Mouse (Mus musculus) left cerebral cortex, adult 11 months (tissue): ENCODE results near the gene Ldlrad3.

Source experiments
- DNase-seq: peaks from one replicate; pipeline ENCODE4 v3.0.0; 2022; ENCODE audit warnings: low spot score

Ldlrad3 gene

DNA sequence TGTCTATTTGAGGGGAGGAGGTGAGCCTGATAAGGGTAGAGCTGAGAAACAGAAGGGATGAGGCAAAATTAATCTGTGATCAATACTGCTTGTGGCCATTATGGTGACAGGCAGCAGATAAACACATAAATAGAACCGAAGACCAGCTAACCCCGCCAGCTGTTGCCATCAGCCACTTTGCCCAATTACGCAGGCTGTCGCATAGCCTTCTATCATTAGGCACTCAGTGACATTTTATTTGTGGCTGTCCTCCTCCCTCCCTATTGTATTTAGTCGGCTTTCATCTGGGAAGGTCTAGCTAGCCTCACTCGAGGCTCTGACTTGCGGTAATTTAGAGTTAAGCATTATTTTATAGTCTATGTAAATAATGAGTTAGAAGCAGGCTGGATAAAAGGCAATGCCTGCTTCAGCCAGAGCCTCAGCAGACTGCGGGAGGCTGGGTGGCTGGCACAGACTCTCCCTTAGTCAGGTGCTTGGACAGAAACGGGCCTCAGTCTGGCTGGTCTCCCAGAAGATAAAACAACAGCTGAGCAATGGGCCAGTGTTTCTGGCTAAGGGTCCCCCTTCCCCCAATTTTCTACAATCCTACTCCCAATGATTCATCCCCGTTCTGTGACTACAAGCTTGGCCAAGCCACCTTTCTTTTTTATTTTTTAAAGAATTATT lies 147.8 kb downstream of the Ldlrad3 start:
- peak; percentile 77 for DNase-seq

DNA sequence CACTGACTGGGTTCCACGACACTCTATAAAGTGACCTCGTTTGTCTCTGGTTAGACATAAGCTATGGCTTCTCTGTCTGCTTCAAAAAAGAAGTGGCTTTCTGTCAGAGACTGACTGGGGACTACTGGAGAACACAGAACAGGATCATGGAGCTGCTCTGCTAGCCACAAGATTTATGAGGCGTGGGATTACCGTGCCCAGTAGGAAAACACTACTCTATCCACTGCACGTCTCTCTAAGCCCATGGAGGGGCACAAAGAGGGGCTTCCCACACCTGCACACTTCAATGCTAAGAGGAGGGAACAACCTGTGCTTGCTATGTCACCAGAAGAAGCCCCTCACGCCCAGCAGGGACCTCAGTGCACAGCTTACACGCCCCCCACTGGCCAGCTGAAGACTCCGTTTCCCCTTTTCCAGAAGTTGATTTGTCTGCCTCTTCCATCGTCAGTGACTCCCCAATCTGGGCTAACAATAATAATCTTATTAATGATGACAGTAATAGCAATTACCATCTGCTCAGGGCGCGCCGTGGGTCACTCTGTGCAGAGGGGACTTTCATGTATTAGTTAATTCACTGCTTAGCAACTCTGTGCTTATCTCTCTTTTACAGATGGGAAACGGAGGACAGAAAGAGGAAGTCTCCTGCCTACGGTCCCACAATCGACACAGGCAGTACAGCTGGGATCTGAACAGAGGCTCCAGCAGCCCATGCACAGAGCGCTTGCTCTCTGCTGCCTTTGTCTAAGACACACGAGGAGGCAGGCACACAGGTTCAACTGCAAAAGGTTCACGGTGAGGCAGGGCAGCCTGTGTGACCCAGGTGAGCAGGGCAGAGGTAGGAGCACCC lies 149.3 kb downstream of the Ldlrad3 start:
- no peak for DNase-seq

GRCm38 (mm10) chr2:102034513-102034879 lies 151.7 kb downstream of the Ldlrad3 start:
- DNase-seq, result no peak

GRCm38 (mm10) chr2:102033818-102034512 lies 152.2 kb downstream of the Ldlrad3 start:
- DNase-seq, result no peak

DNA sequence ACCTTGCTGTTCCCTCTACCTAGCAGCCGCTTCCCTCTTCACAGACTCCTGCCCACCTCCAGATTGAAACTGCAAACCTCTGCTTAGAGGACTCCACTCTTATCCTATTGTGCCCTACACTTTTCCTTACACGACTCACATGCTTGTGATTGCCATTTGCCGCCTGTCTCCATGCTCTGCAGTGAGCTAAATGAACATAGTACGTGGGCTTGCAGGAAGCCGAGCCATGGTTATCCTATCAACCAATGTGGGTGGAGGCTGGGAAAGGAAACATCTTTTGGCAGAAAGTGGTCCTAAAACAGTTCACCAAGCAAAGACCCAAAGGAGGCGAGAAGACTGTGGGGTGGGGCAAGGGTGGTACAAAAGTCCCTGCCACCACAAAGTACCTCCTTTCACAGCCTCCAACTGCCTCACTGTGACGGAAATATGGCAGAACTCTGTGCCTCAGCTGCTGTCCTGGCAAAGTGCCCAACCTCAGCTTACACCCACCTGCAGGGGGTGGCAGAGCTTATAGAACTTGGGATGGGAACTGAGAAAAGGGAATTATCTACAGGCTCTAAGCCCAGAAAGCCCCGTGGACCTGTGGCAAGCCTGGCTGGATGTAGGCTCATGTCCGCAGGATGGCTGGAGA lies 153.4 kb downstream of the Ldlrad3 start:
- DNase-seq, result peak; percentile 61

DNA sequence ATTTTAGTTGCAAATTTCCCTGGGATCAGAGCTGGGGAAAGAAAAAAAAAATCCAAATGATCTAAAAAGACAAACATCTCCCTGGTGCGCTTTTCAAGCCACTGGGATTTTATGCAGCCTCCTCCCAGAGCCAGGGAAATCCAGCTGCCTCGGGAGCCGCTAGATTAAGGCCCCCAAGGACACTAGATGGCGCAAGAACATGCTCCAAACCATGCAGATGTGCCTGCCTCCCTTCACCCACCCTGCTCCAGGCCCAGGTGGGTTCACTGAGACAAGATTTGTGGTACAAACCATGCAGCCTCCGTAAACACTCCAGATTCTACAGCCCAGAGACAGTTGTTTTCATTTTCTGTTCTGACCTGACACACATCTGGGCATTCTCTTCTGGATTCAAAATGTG lies 155.5 kb downstream of the Ldlrad3 start:
- peak; percentile 75 for DNase-seq

- DNase-seq, result no peak
These were observed 156.0 kb downstream of the Ldlrad3 start for GRCm38 (mm10) chr2:102030152-102030551.

- no peak for DNase-seq
These were observed 156.5 kb downstream of the Ldlrad3 start for GRCm38 (mm10) chr2:102029682-102030081.

- DNase-seq, result no peak
These were observed 158.9 kb downstream of the Ldlrad3 start for GRCm38 (mm10) chr2:102027265-102027664.

DNA sequence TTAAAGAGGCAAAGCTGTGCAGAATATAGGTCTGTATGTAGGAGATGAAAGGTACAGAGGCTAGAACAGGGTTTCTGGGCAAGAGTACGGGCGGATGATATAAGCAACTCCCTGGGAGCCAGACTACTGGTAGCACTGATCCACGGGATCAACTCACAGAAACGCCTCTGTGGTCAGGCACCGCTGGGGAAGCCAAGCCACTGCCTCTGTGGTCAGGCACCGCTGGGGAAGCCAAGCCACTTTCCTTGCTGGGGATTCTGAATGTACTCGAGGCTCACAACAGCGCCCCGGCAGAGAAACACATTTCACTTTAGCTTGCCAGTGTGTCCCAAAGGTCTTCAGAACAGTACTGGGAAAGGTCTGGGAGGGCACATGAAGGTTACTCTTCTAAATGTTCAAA lies 160.0 kb downstream of the Ldlrad3 start:
- DNase-seq, result no peak

DNA sequence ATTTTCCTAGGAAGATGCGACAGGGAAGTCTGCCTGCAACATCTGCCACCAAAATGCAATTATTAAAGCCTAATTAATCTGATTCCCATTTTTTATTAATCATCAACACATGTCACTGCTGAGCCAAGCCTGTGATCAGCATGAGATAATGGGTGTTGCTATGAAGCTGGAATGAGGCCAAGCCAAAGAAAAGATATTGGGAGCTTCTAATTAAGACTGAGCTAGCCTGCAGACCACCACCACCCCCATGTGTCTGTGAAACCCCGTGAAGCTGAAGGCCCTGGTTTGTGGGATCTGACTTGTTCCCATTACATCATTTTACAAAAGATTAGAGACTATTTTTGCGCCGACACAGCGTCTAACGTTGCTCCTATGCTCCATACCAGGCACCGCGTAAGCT lies 161.7 kb downstream of the Ldlrad3 start:
- DNase-seq, result no peak

DNA sequence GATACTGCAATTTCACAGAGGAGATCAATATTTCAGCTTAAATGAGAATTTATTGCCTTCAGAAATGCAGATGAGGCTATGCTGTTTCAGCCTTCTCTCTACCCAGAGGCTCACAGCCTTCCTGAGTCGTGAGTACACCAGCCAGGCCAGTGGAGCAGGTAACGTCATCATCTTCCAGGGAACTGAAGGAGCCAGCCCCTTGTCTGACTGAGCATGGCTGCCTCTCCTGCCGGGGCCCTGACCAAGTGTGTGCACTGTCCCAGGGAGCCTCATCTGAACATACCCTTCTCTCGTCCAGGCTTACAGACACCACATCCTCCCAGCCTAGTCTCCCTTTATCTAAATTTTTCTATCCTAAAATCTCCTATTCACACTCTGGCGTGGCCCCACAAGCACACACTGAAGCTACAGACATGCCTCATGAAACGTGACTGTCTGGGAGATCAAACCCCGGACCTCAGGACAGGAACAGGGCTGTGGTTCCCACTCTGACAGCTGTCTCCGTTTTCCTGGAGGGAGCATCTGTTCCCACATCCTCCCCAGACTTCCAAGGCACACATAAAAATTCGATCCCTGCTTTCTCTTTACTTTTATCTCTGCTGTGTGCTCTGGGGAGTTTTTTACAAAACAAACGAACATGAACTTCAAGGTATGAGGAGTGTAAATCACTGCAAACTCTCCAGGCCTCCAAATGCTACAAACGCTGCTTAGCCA lies 164.7 kb downstream of the Ldlrad3 start:
- DNase-seq, result no peak

DNA sequence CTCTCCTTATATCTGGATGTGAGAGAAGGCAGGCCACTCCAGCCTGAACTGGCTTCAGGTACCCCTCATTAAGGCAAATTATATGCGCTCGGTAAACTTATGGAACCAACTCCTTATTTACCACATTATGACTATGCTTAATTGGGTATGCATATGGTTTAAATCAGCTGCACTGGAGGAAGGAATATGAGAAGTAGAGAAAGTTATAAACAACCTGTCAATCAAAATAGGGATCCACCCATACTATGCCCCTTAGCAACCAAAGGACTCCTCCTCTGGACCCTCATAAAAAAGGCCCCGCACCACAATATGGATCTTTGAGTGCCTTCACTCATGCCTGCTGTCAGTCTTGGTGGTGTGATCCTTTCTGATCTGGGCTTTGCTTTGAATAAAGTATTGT lies 165.6 kb downstream of the Ldlrad3 start:
- DNase-seq, result no peak

DNA sequence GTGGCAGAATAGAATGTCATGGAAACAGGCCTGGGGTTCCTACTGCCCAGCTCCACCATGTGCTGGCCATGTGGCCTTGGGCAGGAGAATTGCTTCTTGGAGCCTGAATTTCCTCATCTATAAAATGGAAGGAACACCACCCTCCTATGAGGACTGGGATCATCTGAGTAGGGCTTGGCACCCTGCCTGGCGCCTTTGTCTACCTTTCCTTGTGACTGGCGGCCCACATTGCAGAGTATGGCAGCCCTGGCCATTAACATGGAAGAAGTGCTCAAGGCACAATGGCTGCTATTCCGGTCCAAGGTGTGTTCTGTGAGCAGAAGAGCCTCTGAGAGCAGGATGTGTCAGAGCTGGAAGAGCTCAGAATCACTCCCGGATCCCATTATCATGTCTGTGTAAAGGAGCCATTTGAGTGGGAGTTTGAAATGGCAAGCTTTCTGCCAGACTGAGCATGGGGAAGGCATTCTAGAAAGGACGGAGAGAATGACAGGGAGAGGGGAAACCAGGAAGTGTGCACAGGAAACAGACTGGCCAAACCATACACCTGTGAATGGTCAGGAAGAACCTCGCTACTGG lies 171.6 kb downstream of the Ldlrad3 start:
- no peak for DNase-seq

DNA sequence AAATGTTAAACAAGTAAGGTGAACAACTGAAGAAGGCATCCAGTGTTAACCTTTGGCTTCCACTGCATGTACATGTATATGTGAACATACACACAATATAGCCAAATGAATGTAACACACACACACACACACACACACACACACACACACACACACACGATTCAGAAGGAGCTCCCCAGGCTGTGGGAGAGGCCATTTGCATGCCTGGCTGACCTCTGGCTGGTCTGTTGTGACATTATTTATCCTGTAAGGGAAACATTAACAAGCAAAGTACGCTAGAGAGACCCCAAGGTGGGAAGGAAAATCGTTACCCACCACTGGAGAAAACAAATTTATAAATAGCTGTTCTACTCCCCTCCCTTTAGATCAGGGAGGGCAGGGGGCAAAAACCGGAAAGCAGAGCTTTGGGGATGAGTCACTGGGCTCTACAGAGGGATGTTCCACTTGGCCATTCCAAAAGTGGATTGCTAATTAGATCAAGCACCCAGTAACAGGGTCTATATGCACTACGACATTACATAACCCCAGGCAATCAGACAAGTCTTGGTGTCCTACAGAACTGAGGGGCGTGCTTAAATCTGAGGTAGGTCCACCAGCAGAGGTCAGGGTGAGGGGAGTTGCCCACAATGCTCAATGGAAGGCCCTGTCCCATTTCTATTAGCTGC lies 174.7 kb downstream of the Ldlrad3 start:
- no peak for DNase-seq

DNA sequence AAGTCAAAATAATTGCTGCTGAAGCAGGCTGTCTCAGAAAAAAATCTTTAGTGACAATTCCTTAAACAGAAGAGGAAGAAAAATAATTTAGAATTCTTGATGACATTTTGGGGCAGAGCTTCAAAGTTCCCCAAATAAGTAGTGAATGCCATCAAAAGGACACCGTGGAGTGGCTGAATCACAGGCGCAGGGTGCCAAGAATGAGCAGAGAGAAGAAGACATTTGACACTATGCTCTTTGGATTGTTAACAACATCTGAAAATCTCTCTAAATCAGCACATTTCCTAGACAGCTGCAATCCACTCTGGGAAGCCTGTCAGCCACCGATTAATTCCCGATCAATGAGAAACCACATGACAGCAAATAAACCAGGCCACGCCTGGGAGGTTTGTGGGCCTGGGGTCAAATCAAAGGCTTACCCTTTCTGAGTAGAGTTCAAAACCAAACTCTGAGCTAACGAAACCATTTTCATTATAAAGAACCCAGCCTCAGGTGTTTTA lies 176.4 kb downstream of the Ldlrad3 start:
- DNase-seq, result no peak

DNA sequence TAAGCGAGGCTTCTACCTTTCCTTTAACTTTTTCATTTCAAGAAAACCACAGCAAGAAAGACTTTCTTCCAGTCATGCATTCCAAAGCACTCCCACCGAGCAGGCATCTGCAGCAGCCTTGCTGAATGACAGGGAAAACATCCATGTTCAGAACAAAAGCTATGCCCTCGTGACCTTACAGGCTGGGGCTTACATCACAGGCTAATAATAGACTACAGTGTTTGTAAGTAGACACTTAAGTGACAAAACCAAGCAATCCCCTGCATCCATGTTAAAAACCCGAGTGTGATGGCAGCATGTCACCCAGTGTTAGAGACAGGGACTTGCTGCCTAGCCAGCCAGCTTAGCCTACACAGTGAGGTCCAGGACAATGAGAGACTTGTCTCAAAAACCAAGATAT lies 180.0 kb downstream of the Ldlrad3 start:
- DNase-seq, result no peak

DNA sequence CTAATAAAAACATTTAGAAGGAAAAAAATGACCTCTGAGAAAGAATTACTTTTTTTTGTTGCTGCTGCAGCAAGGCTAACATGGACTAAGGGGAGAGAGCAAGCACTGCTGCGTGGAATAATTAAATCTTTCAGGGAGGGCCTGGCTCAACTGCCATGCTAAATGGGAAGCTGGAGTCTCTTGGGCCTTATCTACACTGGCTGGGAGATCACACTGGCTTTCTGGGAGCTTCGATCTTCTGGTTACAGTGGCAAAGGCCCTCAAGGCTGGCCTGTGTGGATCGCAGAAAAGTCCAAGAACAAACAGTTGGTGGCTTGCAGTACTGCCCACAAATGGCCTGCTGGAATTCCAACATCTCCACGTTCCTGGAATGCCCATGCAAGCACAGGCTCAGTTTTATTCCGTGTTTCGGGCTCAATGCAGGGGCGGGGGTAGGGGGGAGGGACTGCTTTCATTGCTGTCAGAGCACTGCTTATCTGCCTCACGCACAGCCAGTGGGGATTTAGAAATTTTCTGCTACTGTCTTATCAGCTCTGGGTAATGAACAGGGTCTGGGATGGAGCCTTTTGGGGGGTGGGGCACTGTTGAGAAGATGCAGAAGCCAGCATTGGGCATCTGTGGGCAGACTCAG lies 180.7 kb downstream of the Ldlrad3 start:
- no peak for DNase-seq

- DNase-seq, result no peak
These were observed 182.4 kb downstream of the Ldlrad3 start for GRCm38 (mm10) chr2:102003776-102004264.
